ENCODE assay signal across 11 mouse cellular contexts in genomic region chr6:138143450-138143849, GRCm38 (mm10). TPM values are rescaled to one million over a fixed set of nuclear protein-coding genes. Genes with fewer than 3 reads are reported as not detected.
DNase-seq lines count a peak whose midpoint lies in the region; ATAC-seq lines count a peak whose summit lies in the region.
"Had no signal": no experiment of that assay in that cellular context is flagged by ENCODE, and none has a peak within 500 bp of the region (broad histone marks: within the 10 kb centered on the region; RNA-seq: fewer than 3 reads in every experiment).

No protein-coding gene starts in this region.

- H3K4me1 ChIP-seq in liver, embryonic 16.5 days (ENCODE audit: control insufficient read depth, low read depth, low read length): no peaks in the 10 kb centered on the region; the same call in 1 of the 2 replicates

- ATAC-seq in liver, embryonic 16.5 days (ENCODE audit: low read depth): peak; percentile 14

- H3K9ac ChIP-seq in liver, embryonic 16.5 days (ENCODE audit: low read depth, low read length): no peak overlapping the region
- H3K9ac ChIP-seq: embryonic facial prominence, embryonic 15.5 days had no signal

- no peaks in the 10 kb centered on the region; the same call in 1 of the 2 replicates for H3K36me3 ChIP-seq in liver, embryonic 16.5 days (ENCODE audit: control insufficient read depth, insufficient read depth)
- H3K36me3 ChIP-seq: embryonic facial prominence, embryonic 15.5 days had no signal

- peak overlapping the region; percentile 50 for H3K4me2 ChIP-seq in liver, embryonic 16.5 days (ENCODE audit: low read depth, low read length)

- WGBS in liver, embryonic 16.5 days (ENCODE audit: insufficient replicate concordance): 32% methylated on average over 3 of the region's 3 CpGs

- H3K27me3 ChIP-seq in liver, embryonic 16.5 days (ENCODE audit: control insufficient read depth, insufficient read depth, low read depth, low read length): no peaks in the 10 kb centered on the region
- H3K27me3 ChIP-seq: embryonic facial prominence, embryonic 15.5 days had no signal

- no peak overlapping the region; the same call in 1 of the 2 replicates for H3K27ac ChIP-seq in liver, embryonic 16.5 days (ENCODE audit: low read length)
- H3K27ac ChIP-seq: embryonic facial prominence, embryonic 15.5 days had no signal

- peak; percentile 44 for DNase-seq in urinary bladder, postnatal 25 days (ENCODE audit: low spot score)
- DNase-seq in urinary bladder, postnatal 10 days (ENCODE audit: low spot score): no peak
- DNase-seq in kidney, adult 8-10 months: peak; percentile 22 to 44
- no peak for DNase-seq in natural killer cell, adult 2 months (ENCODE audit: low spot score in 2 of 2)
- DNase-seq in Muller cell, postnatal 12 days (ENCODE audit: inconsistent ontology term): no peak
- no peak for DNase-seq in heart, adult 9 months (ENCODE audit: low spot score in 2 of 2)
- no peak for DNase-seq in c-Kit-positive CD71-positive TER-119-positive erythroid progenitor cells, embryonic 14.5 days (ENCODE audit: low spot score)
- DNase-seq: gastrocnemius, postnatal 14 days; thymus, postnatal 4 days had no signal

- peak overlapping the region; percentile 31; the same call in 1 of the 2 replicates for H3K4me3 ChIP-seq in liver, embryonic 16.5 days (ENCODE audit: low read depth, low read length)
- H3K4me3 ChIP-seq: embryonic facial prominence, embryonic 15.5 days had no signal

- no peaks in the 10 kb centered on the region for H3K9me3 ChIP-seq in liver, embryonic 16.5 days (replicated peaks; ENCODE audit: control insufficient read depth, low read length)
- H3K9me3 ChIP-seq: embryonic facial prominence, embryonic 15.5 days had no signal

RNA-seq across cellular contexts. Expression of gene Mgst1, which starts 3.3 kb away (rescaled TPM):
- 488 and 536 TPM in 2 replicates for polyA plus RNA-seq in liver, embryonic 16.5 days (2015; fragmentation: Nextera tagmentation; extraction: Ambion mirVana)

Comparison
In these comparisons a context has a peak if more than half of its experiments do, and no peak if none do; other contexts are left out.
1. DNase-seq: peak in urinary bladder, postnatal 25 days (single experiment) and kidney, adult 8-10 months (2 of 2); none in urinary bladder, postnatal 10 days (single experiment), natural killer cell, adult 2 months (0 of 2), Muller cell, postnatal 12 days (single experiment), heart, adult 9 months (0 of 2) and c-Kit-positive CD71-positive TER-119-positive erythroid progenitor cells, embryonic 14.5 days (single experiment).